In genomic region chr7:84372280-84372679, GRCm38 (mm10) we compare ENCODE assay signal across 19 mouse cellular contexts. TPM values are rescaled to one million over a fixed set of nuclear protein-coding genes. Genes with fewer than 3 reads are reported as not detected.
DNase-seq lines count a peak whose midpoint lies in the region; ATAC-seq and TF ChIP-seq lines count a peak whose summit lies in the region.
"Had no signal": no experiment of that assay in that cellular context is flagged by ENCODE, and none has a peak within 500 bp of the region (broad histone marks: within the 10 kb centered on the region; RNA-seq: fewer than 3 reads in every experiment).

No protein-coding gene starts in this region.

- H3K4me1 ChIP-seq in forebrain, embryonic 12.5 days, result peaks cover 3% of the 10 kb centered on the region; the same call in 1 of the 2 replicates
- peaks cover 29% of the 10 kb centered on the region for H3K4me1 ChIP-seq in hindbrain, embryonic 15.5 days (replicated peaks)
- H3K4me1 ChIP-seq in neural tube, embryonic 14.5 days (ENCODE audit: control insufficient read depth, insufficient read depth, low read length), result no peaks in the 10 kb centered on the region
- no peaks in the 10 kb centered on the region for H3K4me1 ChIP-seq in intestine, postnatal 0 days (replicated peaks; ENCODE audit: control insufficient read depth, insufficient read depth, low read length)
- H3K4me1 ChIP-seq: lung, embryonic 15.5 days had no signal

- TF ChIP-seq CTCF in intestine, postnatal 0 days (IDR thresholded peaks at IDR 0.05; ENCODE audit: low read depth), result no peak

- H3K9ac ChIP-seq in forebrain, embryonic 12.5 days, result no peak overlapping the region
- no peak overlapping the region for H3K9ac ChIP-seq in hindbrain, embryonic 15.5 days
- no peak overlapping the region for H3K9ac ChIP-seq in neural tube, embryonic 14.5 days (replicated peaks; ENCODE audit: low read depth, low read length)
- no peak overlapping the region for H3K9ac ChIP-seq in intestine, postnatal 0 days (ENCODE audit: low read depth, low read length)
- H3K9ac ChIP-seq: lung, embryonic 15.5 days had no signal

- ATAC-seq in forebrain, embryonic 12.5 days (ENCODE audit: low FRiP score), result no peak; the same call in 1 of the 2 replicates
- ATAC-seq in hindbrain, embryonic 15.5 days (ENCODE audit: low FRiP score, low read depth), result peak; percentile 15; the same call in 1 of the 2 replicates
- ATAC-seq in neural tube, embryonic 14.5 days (ENCODE audit: low read depth), result no peak
- no peak for ATAC-seq in intestine, postnatal 0 days

- H3K36me3 ChIP-seq in forebrain, embryonic 12.5 days (replicated peaks), result no peaks in the 10 kb centered on the region; the same call in none of the 2 replicates
- H3K36me3 ChIP-seq in hindbrain, embryonic 15.5 days, result no peaks in the 10 kb centered on the region
- no peaks in the 10 kb centered on the region; the same call in 1 of the 2 replicates for H3K36me3 ChIP-seq in neural tube, embryonic 14.5 days (ENCODE audit: control insufficient read depth, insufficient read depth, low read length)
- no peaks in the 10 kb centered on the region for H3K36me3 ChIP-seq in intestine, postnatal 0 days (ENCODE audit: control insufficient read depth, insufficient read depth)
- H3K36me3 ChIP-seq: lung, embryonic 15.5 days had no signal

- H3K27ac ChIP-seq in forebrain, embryonic 12.5 days, result peak overlapping the region; percentile 37; the same call in 1 of the 2 replicates
- peak overlapping the region; percentile 58 for H3K27ac ChIP-seq in hindbrain, embryonic 15.5 days (replicated peaks)
- peak overlapping the region; percentile 55; the same call in 1 of the 2 replicates for H3K27ac ChIP-seq in neural tube, embryonic 14.5 days (ENCODE audit: low read depth, low read length)
- no peak overlapping the region for H3K27ac ChIP-seq in intestine, postnatal 0 days (ENCODE audit: low read depth, low read length)
- H3K27ac ChIP-seq: gastrocnemius, adult 2 months; lung, embryonic 15.5 days; stomach, postnatal 0 days had no signal

- no peak overlapping the region for H3K4me3 ChIP-seq in forebrain, embryonic 12.5 days (replicated peaks)
- no peak overlapping the region for H3K4me3 ChIP-seq in hindbrain, embryonic 15.5 days
- no peak overlapping the region for H3K4me3 ChIP-seq in neural tube, embryonic 14.5 days (ENCODE audit: low read depth, low read length)
- H3K4me3 ChIP-seq in intestine, postnatal 0 days (ENCODE audit: low read depth, low read length), result no peak overlapping the region
- H3K4me3 ChIP-seq: gastrocnemius, adult 2 months; lung, embryonic 15.5 days had no signal

- no peak overlapping the region for H3K4me2 ChIP-seq in forebrain, embryonic 12.5 days
- no peak overlapping the region for H3K4me2 ChIP-seq in hindbrain, embryonic 15.5 days
- H3K4me2 ChIP-seq in neural tube, embryonic 14.5 days (ENCODE audit: low read depth, low read length), result no peak overlapping the region
- no peak overlapping the region for H3K4me2 ChIP-seq in intestine, postnatal 0 days (replicated peaks; ENCODE audit: low read depth)
- H3K4me2 ChIP-seq: lung, embryonic 15.5 days had no signal

- peak; percentile 35 for DNase-seq in layer of hippocampus, adult 9-11 months
- DNase-seq in layer of hippocampus, postnatal 25 days (ENCODE audit: extremely low spot score in 1 of 2, low spot score in 1 of 2), result no peak
- no peak for DNase-seq in c-Kit-positive CD71-positive TER-119-positive erythroid progenitor cells, embryonic 14.5 days (ENCODE audit: low spot score)
- DNase-seq: adrenal gland, postnatal 25 days; cerebellum, adult 11 months; gastrocnemius, adult 2 months; heart, postnatal 10 days; kidney, adult 11 months; kidney, postnatal 25 days; liver had no signal

- no peaks in the 10 kb centered on the region for H3K9me3 ChIP-seq in forebrain, embryonic 12.5 days
- H3K9me3 ChIP-seq in hindbrain, embryonic 15.5 days, result no peaks in the 10 kb centered on the region
- H3K9me3 ChIP-seq in neural tube, embryonic 14.5 days (ENCODE audit: control insufficient read depth, low read length), result no peaks in the 10 kb centered on the region
- no peaks in the 10 kb centered on the region for H3K9me3 ChIP-seq in intestine, postnatal 0 days (ENCODE audit: control insufficient read depth)
- H3K9me3 ChIP-seq: lung, embryonic 15.5 days had no signal

- H3K27me3 ChIP-seq in forebrain, embryonic 12.5 days, result no peaks in the 10 kb centered on the region
- H3K27me3 ChIP-seq in hindbrain, embryonic 15.5 days, result no peaks in the 10 kb centered on the region
- H3K27me3 ChIP-seq in neural tube, embryonic 14.5 days (ENCODE audit: control insufficient read depth, insufficient read depth, low read length), result no peaks in the 10 kb centered on the region
- H3K27me3 ChIP-seq in intestine, postnatal 0 days (replicated peaks; ENCODE audit: control insufficient read depth, insufficient read depth, low read length), result no peaks in the 10 kb centered on the region
- H3K27me3 ChIP-seq: lung, embryonic 15.5 days had no signal

- 72% methylated on average over 7 of the region's 7 CpGs for WGBS in forebrain, embryonic 12.5 days
- 61% methylated on average over 7 of the region's 7 CpGs for WGBS in hindbrain, embryonic 15.5 days
- 75% methylated on average over 7 of the region's 7 CpGs for WGBS in neural tube, embryonic 14.5 days
- 62% methylated on average over 7 of the region's 7 CpGs for WGBS in intestine, postnatal 0 days

RNA-seq across cellular contexts. Expression of gene Arnt2, which starts 37.7 kb away (rescaled TPM):
- total RNA-seq in layer of hippocampus, postnatal 25 days (2021), result 100 to 1,000 TPM; 157 to 163 TPM
- 65.9 and 69.2 TPM in 2 replicates for polyA plus RNA-seq in forebrain, embryonic 12.5 days (2016; fragmentation: Nextera tagmentation; extraction: Ambion mirVana)
- 65.6 and 74.6 TPM in 2 replicates for polyA plus RNA-seq in hindbrain, embryonic 15.5 days (2015; fragmentation: Nextera tagmentation; extraction: Ambion mirVana)
- polyA plus RNA-seq in neural tube, embryonic 14.5 days (2014; fragmentation: Nextera tagmentation; extraction: Ambion mirVana), result 71.5 and 83.8 TPM in 2 replicates
- 2.6 and 2.7 TPM in 2 replicates for polyA plus RNA-seq in intestine, postnatal 0 days (2015; fragmentation: Nextera tagmentation; extraction: Ambion mirVana)
- total RNA-seq: common myeloid progenitor, adult 5-6 weeks; megakaryocyte progenitor cell, adult 5-6 weeks; MEL had no signal

Comparison
In these comparisons a context has a peak if more than half of its experiments do, and no peak if none do; other contexts are left out.
1. RNA of gene Arnt2, which starts 37.7 kb away (polyA plus RNA-seq): 71.5 to 83.8 TPM in neural tube, embryonic 14.5 days, 65.6 to 74.6 TPM in hindbrain, embryonic 15.5 days and 65.9 to 69.2 TPM in forebrain, embryonic 12.5 days; 2.6 to 2.7 TPM in intestine, postnatal 0 days; every median in the first group is over 10 times any median in the second.